Mouse (Mus musculus): ENCODE measurements at regions not wholly inside any gene's neighbourhood (a gene's known extent, or its start where the extent isn't known, plus 50 kb on each side); places are given as distances from the start of the nearest gene placed in this dataset.
"Not testable (repeated sequence)": the region's sequence is repeated elsewhere in the genome, so short reads cannot be mapped to it uniquely, and the experiment has no call there.

GRCm38 (mm10) chr4:55672288-55672687 lies 140.0 kb upstream of the Klf4 start:
- DNase-seq: no peak

DNA sequence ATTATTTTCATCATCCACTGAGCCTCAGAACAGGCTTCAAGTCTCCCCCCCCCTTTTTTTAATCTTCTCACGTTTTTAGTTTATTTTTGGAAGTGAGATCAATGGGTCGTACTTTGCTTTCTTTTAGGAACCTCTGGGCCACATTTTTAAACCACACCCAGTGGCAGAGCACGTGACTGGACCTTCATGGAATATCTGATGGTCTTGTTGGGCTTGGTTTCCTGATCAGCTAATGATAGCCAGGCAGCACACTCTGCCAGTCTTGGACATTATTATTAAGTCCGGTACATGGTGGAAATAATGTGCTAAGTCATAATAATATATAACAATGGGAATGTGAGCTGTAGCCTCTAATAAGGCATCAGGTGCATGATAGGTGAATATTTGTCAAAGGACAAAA lies 138.0 kb upstream of the Klf4 start:
- no peak for DNase-seq

GRCm38 (mm10) chr4:55664822-55665221 lies 132.6 kb upstream of the Klf4 start:
- no peak for DNase-seq

DNA sequence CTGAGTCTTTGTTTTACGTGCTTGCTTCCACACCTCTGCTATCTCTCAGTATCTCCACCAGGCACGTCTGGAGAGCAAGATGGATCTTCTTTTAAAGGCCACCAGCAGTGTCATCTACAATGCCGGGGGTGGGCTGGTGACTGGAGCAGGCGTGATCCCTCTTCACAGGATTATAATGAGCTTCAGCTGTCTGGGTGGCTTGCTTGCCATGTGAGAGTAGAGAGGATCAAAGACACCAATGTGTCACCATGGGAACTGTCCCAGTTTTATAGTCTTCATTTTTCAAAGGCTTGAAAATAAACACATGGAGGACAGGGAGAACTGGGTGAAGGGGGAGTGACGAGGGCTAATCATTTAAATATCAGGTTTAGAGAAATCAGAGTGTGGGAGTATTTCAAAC lies 131.6 kb upstream of the Klf4 start:
- no peak for DNase-seq

- DNase-seq: no peak
These were observed 129.8 kb upstream of the Klf4 start for GRCm38 (mm10) chr4:55662041-55662440.

GRCm38 (mm10) chr4:55658904-55659303 lies 126.6 kb upstream of the Klf4 start:
- no peak for DNase-seq

DNA sequence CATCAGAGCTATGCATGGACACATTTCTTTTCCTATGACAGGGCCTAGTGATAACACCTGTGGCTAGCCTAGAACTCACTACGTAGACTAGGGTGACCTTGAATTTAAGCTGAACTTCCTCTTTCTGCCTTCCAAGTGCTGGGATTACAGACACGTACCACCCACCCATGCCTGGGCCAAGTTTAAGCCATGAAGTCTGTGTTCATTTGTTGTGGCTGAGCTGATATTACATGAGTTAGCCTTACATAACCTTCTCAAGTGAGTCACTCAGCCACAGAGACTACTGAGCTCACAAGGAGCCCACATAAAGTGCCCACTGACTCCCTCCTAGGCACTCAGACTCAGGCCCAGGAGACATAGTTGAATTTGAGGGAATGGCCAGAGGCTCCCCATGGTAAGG lies 123.1 kb upstream of the Klf4 start:
- no peak for DNase-seq

- no peak for DNase-seq
These were observed 120.4 kb upstream of the Klf4 start for GRCm38 (mm10) chr4:55652628-55653027.

DNA sequence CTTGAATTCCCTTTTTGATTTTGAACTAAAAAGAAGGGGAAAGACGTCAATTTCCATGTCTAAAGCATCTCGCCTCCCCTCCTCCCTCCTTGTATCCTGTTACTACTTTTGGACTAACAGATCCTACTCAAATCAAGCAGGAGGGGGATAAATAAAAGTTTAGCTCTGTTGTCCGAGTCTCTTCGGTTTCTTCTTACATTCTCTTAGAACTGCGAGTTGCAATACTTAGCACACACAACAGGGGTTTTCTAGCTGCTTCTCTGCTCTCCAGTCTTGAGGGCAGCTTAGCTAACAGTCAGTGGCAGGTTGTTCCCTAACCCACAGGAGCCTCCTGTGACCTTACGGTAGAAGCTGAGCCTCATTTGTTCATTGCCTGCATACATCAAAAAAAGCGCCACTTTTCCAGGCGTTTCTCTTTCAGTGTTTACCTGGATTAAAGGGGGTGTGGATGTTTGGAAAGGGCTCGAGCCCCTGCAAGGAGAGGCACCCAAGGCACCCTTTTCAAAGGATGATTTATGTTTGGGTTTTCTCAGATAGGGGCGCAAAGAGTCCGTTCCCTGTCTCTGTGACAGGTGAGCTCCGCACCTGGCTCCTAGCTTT lies 119.6 kb upstream of the Klf4 start:
- no peak for DNase-seq

DNA sequence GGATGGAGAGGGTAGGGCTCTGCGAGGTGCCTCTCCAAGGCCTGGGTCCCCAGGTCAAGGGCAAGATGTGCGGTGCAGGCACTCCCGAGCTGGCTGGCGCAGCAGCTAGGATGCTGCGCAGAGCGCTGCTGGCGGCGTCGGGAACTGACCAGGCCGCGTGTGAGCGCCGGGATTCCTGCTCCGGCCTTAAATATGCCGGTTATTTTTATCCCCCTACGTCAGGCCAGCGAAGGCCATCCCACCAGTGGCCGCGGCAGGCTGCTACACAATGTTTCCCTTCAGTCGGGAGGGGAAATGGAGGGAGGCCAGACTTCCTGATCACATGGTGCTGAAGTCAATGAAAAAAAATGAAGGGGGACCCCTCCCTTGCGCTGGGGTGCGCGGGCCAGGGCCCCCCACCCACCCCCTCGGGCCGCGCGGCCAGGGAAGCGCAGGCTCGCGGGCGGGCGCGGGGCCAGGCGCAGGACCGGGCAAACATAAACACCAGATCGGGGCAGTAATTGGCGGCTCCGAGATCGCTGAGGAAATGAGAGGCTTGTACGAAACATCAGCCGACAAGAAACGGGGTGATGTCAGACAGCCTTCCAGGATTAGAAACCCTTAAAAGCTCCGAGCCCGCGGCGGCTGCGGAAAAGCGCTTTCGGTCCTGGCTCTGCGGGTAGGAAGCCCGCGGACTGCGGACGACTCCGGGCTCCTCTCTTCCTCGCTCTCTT lies 118.9 kb upstream of the Klf4 start:
- peak; percentile 89 for DNase-seq

DNA sequence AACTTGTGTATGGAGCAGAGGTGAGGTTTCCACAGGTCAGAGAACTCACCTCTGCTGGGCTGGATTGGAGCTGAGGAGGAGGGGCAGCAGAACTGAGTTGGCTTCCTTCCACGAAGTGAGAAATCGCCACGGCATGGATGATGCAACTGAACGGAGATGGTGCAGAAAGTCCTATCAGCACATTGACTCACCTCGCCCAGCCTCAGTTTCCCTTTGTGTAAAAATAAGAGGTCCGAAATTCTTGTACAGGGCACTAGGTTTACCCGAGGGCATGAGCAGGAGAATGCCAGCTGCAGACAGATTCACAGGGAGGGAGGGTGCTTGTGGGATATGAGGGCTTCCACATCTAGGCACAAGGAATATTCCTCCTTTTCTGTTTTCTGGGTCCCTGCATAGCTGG lies 117.9 kb upstream of the Klf4 start:
- no peak for DNase-seq

GRCm38 (mm10) chr4:55648376-55648775 lies 116.1 kb upstream of the Klf4 start:
- DNase-seq: no peak

GRCm38 (mm10) chr4:55645432-55645831 lies 113.2 kb upstream of the Klf4 start:
- DNase-seq: no peak

GRCm38 (mm10) chr4:55644895-55645294 lies 112.6 kb upstream of the Klf4 start:
- DNase-seq: no peak

DNA sequence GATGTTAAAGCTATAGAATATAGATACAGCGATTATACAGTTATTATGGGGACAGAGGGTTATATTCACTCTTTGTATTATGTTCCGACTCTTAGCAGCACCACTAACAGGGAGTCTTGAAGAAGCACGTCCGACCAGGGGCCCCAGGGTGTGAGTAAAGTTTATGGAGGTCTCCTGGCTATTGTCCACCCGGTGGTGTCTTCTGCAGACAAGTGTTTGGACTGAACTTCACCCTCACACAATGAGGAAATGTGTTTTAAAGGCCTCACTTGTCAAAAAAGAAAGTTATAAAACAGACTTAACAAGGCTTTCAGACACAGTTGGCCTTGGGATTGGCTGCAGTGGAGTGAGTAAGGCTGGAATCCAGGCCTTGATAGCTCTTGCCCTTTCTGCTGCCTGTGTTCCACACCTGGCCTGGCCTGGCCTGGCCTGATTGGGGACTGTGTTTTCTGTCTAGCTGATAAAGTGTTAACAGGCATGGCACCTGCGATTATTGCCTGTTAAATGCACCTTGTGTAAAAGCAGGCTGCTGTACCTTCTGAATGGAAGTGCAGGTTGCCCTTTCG lies 102.8 kb upstream of the Klf4 start:
- no peak for DNase-seq

- DNase-seq: no peak
These were observed 98.9 kb upstream of the Klf4 start for GRCm38 (mm10) chr4:55631157-55631556.

DNA sequence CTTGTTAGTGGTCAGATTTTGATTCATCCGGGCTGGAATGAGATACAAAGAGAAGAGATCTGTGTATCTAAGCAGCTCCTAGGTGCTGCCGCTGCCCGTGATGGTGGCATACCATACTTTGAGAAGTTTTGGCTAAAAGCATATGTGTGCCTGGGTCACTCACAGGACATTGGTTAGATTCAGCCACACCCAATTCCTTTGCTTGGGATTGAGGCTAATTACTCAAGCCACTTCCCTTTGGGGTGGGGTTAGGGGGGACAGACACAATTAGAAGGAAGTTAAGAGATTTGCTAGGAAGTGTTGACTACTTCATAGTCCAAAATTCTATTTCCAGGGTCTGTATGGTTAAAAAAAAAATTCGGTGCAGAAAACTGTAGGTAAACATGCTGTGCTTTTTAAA lies 97.9 kb upstream of the Klf4 start:
- not testable (repeated sequence) for DNase-seq

GRCm38 (mm10) chr4:55624779-55625178 lies 92.5 kb upstream of the Klf4 start:
- no peak for DNase-seq

DNA sequence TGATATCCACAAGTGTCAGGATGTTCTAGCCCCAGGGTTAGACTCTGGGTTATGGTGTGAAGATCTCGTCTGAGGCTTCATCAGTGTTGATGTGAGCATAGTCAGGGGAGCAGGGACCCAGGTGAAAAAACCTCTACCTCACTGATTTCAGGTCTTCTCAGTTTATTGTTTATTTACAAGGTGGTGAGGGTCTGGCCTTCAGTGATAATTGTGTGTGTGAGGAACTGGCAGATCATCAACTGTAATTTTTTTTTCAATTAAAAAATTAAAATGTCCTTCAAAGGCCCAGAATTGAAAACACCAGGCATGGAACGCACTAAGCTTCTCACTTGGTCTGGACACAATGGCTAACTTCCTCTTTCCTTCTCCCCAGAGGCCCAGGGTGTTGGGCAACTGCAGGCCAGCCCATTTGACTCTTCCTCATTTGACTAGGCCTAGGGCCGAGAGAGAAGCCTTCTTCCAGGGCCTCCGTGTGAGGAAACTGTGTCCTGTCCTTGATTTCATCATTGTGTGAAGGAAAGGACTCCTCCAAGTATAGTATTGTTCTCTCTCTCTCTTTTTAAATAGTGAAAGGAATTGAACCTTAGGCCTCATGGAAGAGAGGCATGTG lies 91.0 kb upstream of the Klf4 start:
- peak; percentile 27 for DNase-seq

DNA sequence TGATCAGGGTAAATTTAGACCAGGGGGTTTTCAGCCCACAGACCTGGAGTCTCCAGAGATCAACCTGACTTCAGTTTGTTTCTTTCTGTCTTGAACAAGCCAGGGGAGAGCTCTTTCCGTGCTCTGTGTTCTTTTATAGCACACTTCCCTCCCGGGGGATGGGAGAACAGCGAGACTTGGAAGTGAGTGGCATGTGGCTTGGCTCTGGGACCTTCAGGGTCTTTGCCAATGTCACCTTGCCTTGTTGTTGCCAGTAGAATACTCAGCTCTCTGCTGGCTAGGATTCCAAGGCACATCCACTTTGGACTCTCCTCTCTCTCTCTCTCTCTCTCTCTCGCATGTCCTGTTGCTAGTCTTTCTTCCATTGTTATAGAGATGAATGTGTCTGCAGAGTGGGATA lies 90.4 kb upstream of the Klf4 start:
- DNase-seq: no peak

- no peak for DNase-seq
These were observed 87.6 kb upstream of the Klf4 start for GRCm38 (mm10) chr4:55619891-55620290.

GRCm38 (mm10) chr4:55615808-55616207 lies 83.5 kb upstream of the Klf4 start:
- no peak for DNase-seq

DNA sequence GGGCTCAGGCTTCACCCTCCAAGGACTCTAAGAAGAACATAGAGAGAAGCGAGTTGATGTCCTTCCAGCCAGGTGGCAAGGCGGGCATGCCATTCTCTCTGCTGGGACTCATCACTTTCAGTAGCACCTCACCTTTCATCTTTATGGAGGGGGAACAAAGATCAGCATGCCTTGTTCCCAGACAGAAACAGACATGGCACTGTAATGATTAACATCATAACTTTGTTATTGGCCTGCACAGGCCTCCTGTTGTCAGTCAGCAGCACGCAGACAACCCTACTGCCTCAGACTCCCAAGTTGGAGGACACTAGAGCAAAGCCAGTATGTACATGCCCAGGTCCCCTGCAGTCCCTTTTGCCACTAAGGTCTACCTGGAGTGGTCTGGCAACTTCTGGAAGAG lies 81.3 kb upstream of the Klf4 start:
- DNase-seq: no peak

GRCm38 (mm10) chr4:55610998-55611397 lies 78.7 kb upstream of the Klf4 start:
- no peak for DNase-seq
